Mouse (Mus musculus) mammary gland, adult 2 months (tissue): ENCODE data around the gene Ptn. TPM values are rescaled to one million over a fixed set of nuclear protein-coding genes. Genes with fewer than 3 reads are reported as not detected.

ENCODE experiments used
- polyA plus RNA-seq: library from polyadenylated mRNA; depleted of rRNA; stranded (reverse); fragments of >200 nt; gene quantifications from 2 replicates; pipeline ENCODE4 v1.2.3, GENCODE M21; 2012; ENCODE audit warnings: low replicate concordance; rRNA removed

Gene Ptn
- 11.9 and 22.2 TPM in 2 replicates for polyA plus RNA-seq

DNA sequence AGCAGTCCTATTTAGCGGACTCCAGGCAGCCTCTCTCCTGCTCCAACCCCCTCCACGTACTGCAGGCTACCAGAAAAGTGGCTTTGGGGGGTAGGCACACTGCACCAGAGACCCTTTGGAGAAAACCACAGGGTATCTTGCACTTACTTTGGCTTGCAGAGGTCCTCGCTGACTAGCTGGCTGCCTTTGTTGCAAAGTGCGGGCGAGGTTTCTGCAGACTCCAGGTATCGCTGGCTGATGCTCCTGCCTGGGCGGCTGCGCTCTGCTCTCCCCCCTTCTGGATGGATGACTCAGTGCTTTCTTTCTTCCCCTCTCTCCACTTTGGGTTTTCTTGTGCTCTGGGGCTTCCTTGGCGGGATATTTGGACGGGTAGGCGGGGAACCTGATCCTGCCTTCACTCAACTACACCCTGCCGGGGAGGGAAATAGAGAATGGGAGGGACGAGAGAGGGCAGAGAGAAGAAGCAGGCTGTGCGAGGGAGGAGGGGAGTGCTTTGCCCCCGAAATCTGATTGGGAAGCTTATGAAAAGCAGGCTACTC, at the start of gene Ptn:
TSS of gene Ptn (minus strand) at position 474 of the 539 bp plus-strand sequence.

